Mouse (Mus musculus) C3H10T1/2 (cell line): ENCODE data around the gene Vta1. TPM values are rescaled to one million over a fixed set of nuclear protein-coding genes. Genes with fewer than 3 reads are reported as not detected.

ENCODE experiments used
- polyA plus RNA-seq, 2 experiments: library from polyadenylated mRNA; unstranded; fragments of >200 nt; fragmentation: generic; extraction: Trizol; gene quantifications; one replicate each; pipeline ENCODE4 v1.2.1; 2012; ENCODE audit warnings: missing spikeins in 2 of 2

The Vta1 gene
- polyA plus RNA-seq: 10 to 100 TPM; 18.4 to 68.2 TPM

GRCm38 (mm10) chr10:14705072-14706066 lies at the start of gene Vta1, which contains the start of gene Nmbr:
Vta1 (minus strand) TSS chr10:14705560.
Nmbr (plus strand) TSS chr10:14705591.

GRCm38 (mm10) chr10:14718114-14718513 lies 12.8 kb upstream of the Vta1 start, which contains the start of gene Gje1:
Gje1 (minus strand) TSS chr10:14718214.

Other genes starting within 250 kb of the Vta1 start
- 1 to 10 TPM in 1 of 2 experiments, under 1 TPM in 1; 0.67 to 4.4 TPM for gene Adgrg6, start 159.9 kb downstream of the Vta1 start, polyA plus RNA-seq
- not detected for gene Nmbr, start within 50 bp of the Vta1 start, polyA plus RNA-seq
- not detected for gene Gje1, start 12.7 kb upstream of the Vta1 start, polyA plus RNA-seq